Mouse (Mus musculus) stomach, postnatal 0 days (tissue): ENCODE results near the gene Ggt5.

Experiments used
- CTCF ChIP-seq: IDR thresholded peaks from 2 replicates; pipeline ENCODE4 v1.5.1; 2016; ENCODE audit warnings: antibody characterized with exemption, low read depth, mild to moderate bottlenecking, moderate library complexity
- EP300 ChIP-seq: optimal IDR thresholded peaks from 2 replicates; pipeline ENCODE3; 2016; ENCODE audit warnings: antibody characterized with exemption

DNA sequence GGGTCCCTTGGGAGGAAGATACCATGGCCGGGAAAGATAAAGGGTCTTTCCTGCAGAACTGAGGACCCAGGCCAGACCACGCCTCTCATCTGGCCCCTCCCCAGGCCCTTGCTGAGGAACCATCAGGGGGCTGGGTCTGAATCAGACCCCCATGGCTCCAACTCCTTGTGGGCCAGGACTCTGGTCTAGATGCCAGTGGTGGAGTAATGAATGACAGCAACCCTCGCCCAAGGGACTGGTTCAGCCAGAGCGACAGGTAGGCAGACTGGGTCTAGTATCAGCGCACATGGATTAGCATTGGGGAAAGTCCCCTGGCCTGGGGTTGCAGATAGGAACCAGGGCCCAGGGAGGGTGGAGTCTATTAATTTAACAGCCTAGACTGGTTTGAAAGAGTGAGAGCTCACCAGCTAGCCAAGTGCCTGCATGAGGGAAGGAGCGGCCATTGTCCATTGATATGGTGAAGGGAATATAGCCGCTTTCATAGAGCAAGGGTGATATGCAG lies 52.6 kb downstream of the Ggt5 start:
- TF ChIP-seq EP300 (no peak), CTCF (no peak)
